Mouse (Mus musculus): ENCODE data around the gene Sh2d3c. TPM values are rescaled to one million over a fixed set of nuclear protein-coding genes. Genes with fewer than 3 reads are reported as not detected.

Sh2d3c gene
- polyA plus RNA-seq, 1 experiment from 2014 or later: 26.7 TPM

DNA sequence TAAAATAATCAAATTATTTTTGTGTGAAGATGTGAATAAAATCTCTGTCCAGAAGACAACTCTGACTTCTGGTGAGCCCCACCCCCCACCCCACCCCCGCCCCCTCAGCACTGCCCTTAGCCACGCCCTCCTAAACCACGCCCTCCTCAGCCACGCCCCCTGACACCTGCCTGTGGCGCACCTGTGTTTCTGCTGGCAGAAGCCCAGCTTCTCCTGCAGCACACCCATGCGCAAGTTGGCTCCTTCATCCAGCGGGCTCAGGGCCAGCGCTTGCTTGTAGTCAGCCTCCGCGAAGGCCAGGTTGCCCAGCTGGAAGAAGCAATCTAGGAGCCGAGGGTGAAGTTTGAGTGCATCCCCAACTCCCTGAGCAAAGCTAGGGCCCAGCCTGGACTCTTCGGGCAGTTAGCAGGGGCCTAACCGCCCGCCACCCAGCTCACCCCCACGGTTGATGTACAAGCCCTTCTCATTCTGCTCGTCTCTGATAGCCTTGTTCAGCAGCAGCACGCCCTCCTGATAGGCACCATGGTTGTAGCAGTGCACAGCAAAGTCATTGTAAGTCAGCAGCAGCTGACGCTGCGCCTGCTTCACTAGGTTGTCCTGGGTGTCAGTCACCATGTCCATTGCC is 47.9 kb downstream of the Sh2d3c start:
- no peak for DNase-seq (ENCODE audit: low spot score)
- 0 out of 2 replicates have a peak overlapping the region, but pooled peaks have one; percentile 38 for H3K27ac ChIP-seq (replicated peaks)
- H3K9me3 ChIP-seq (replicated peaks): no peaks in the 10 kb centered on the region
- 50% methylated on average over 19 of the region's 19 CpGs for WGBS
- no peaks in the 10 kb centered on the region for H3K36me3 ChIP-seq
- peaks cover 48% of the 10 kb centered on the region for H3K4me1 ChIP-seq
- no peak overlapping the region for H3K4me3 ChIP-seq
- peaks cover 23% of the 10 kb centered on the region; the same call in 1 of the 2 replicates for H3K27me3 ChIP-seq (ENCODE audit: low read depth, poor library complexity, severe bottlenecking)

DNA sequence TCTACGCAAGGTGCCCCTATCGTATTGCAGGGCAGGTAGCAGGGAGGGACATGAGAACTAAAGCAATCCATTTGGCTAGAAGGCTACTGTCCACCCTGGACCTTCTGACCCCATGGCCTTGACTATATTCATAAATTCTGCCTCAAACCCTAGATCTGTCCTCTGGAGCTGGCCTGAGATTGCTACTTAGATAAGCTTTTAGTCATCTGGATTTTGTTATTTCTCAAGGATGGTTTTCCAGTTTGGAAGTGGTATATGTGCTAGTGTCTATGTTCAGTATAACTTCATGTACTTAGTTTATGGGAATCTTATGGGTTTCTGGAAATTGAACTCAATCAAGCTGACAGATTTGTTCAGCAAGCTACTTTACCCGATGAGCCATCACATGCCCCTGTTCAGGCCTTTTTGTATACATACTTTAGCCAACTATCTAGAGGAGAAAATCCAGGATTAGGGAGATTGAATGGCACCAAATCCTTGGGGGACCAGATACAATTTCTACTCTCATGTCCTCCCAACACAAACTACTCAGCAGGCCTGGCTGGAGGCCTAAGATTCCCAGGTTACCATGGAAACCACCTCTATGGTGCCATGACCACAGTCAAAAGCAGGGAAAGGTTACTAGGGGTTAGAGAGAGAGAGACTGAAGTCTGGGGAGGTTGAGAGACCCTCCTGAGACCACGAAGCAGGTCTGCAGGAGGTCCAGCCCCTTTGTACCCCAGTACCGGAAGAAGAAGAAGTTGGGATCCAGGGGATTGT is 48.7 kb downstream of the Sh2d3c start:
- Histone ChIP-seq H3K4me3 (no peak overlapping the region), H3K27ac (replicated peaks) (peak overlapping the region; percentile 46; the same call in 1 of the 2 replicates), H3K9me3 (replicated peaks) (no peaks in the 10 kb centered on the region), H3K4me1 (peaks cover 48% of the 10 kb centered on the region), H3K36me3 (no peaks in the 10 kb centered on the region), H3K27me3 (ENCODE audit: low read depth, poor library complexity, severe bottlenecking) (peaks cover 26% of the 10 kb centered on the region; the same call in 1 of the 2 replicates)
- WGBS: 54% methylated on average over 5 of the region's 5 CpGs
- DNase-seq (ENCODE audit: low spot score): peak; percentile 33

DNA sequence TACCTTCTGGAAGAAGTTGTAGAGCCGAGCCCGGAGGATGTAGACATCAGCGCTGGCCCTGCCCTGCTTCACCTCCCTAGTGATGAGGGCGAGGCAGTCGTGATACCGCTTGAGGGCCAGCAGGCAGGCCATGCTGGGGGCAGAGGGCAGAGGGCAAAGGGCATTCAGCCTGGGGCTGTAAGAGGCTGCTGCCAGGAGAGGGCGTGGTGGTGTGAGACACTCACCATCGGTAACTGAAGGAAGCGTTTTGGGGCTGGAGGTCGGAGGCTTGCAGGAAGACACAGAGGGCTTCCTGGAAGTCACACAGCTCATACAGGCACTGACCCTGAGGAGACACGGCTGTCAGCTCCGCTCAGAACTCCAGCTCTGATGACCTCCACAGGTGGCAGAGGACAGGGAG is 51.0 kb downstream of the Sh2d3c start:
- peaks cover 63% of the 10 kb centered on the region for H3K4me1 ChIP-seq
- H3K27ac ChIP-seq (replicated peaks): no peak overlapping the region
- no peaks in the 10 kb centered on the region for H3K36me3 ChIP-seq
- H3K27me3 ChIP-seq (ENCODE audit: low read depth, poor library complexity, severe bottlenecking): peaks cover 31% of the 10 kb centered on the region
- DNase-seq (ENCODE audit: low spot score): peak; percentile 30
- H3K9me3 ChIP-seq (replicated peaks): no peaks in the 10 kb centered on the region
- WGBS: 31% methylated on average over 12 of the region's 12 CpGs
- no peak overlapping the region for H3K4me3 ChIP-seq

DNA sequence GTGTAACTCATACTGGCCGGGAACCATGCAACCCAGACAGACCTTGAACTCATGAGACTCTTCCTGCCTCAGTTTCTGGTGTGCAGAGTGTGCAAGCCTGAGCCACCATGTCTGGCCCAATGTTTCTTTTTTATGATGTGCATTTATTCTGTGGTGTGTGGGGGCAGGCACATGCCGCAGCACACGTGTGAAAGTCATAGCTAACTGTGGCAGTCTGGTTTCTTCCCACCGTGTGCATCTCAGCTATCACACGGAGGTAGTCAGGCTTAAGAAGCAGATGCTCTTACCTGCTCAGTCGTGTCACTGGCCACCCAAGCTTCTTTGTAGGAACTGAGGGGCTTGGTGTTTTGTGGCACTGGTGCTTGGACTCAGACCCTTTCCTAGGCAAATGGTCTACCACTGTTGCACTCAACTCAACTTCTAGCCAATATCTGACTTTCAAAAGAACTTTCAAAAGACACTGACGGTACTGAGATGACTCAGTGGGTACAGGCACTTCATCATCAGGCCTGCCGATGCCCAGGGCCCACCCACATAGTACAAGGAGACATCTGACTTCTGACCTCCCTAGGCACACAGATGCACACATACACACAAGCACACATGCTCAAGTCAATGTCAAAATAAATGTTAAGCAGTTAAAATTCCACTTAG is 51.9 kb downstream of the Sh2d3c start:
- H3K4me3 ChIP-seq: no peak overlapping the region
- no peaks in the 10 kb centered on the region for H3K9me3 ChIP-seq (replicated peaks)
- no peaks in the 10 kb centered on the region for H3K36me3 ChIP-seq
- WGBS: 91% methylated on average over 8 of the region's 8 CpGs
- H3K27me3 ChIP-seq (ENCODE audit: low read depth, poor library complexity, severe bottlenecking): peaks cover 32% of the 10 kb centered on the region
- DNase-seq (ENCODE audit: low spot score): no peak
- H3K4me1 ChIP-seq: peaks cover 54% of the 10 kb centered on the region
- no peak overlapping the region for H3K27ac ChIP-seq (replicated peaks)

DNA sequence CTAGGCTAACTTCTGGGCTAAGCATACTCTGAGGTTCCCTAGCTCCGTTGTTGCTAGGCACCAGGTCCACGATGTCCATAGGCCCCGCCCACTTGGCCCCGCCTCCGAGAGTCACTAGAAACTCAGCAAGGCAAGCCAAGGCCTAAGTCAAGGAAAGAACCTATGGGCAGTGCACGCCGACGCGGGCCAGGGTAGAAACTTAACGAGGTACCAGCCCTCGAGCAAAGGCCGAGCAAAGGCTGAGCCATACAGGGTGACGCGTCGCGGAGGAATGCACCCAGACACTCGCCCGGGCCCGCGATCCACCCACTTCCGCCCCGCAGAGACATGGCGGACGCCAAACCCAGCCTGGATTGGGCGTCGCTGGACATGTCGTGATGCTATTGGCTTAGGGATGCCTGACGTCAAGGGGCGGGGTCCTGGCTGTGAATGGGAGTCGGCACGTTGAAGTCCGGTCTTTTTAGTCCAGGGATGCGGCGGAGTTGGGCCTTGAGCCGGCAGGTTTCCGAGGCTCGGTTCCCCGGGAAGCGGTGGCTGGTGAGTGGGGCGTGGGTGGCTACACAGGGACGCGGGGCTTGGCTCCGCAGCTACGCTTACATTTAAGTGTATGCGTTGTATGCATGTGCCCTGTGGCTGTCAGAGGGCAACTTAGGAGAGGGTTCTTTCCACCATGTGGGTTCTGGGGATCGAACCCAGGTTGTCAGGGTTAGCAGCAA is 54.7 kb downstream of the Sh2d3c start, which contains the start of the genes Ttc16 and Ptrh1:
Gene Ttc16, minus strand, starts transcription at position 275 of the 716 bp plus-strand sequence.
Gene Ptrh1, plus strand, starts transcription at position 428 of the 716 bp plus-strand sequence.
- peaks cover 29% of the 10 kb centered on the region for H3K4me1 ChIP-seq
- H3K4me3 ChIP-seq: peak within 1 kb of the TSS; percentile 60
- DNase-seq (ENCODE audit: low spot score): peak; percentile 98
- H3K36me3 ChIP-seq: no peaks in the 10 kb centered on the region
- no peaks in the 10 kb centered on the region for H3K9me3 ChIP-seq (replicated peaks)
- H3K27ac ChIP-seq (replicated peaks): peak within 1 kb of the TSS; percentile 73
- peaks cover 32% of the 10 kb centered on the region for H3K27me3 ChIP-seq (ENCODE audit: low read depth, poor library complexity, severe bottlenecking)
- WGBS: under 1% methylated on average over 46 of the region's 46 CpGs

DNA sequence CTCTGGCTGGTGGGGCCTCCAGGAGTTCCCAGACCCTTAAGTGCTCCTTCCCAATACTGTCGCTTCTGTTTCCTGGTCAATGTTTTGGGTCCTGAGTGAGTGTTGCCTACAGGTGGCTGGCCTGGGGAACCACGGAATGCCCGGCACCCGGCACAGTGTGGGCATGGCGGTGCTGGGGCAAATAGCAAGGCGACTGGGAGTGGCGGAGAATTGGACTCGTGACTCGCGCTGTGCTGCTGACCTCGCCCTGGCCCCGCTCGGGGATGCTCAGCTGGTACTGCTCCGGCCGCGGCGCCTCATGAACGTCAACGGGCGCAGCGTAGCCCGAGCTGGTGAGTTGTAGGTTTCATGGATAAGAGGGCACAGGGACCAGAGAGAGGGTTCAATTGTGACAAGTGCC is 55.3 kb downstream of the Sh2d3c start:
- H3K9me3 ChIP-seq (replicated peaks): no peaks in the 10 kb centered on the region
- 23% methylated on average over 22 of the region's 22 CpGs for WGBS
- H3K4me1 ChIP-seq: peaks cover 32% of the 10 kb centered on the region
- no peaks in the 10 kb centered on the region for H3K36me3 ChIP-seq
- no peak for DNase-seq (ENCODE audit: low spot score)
- H3K27me3 ChIP-seq (ENCODE audit: low read depth, poor library complexity, severe bottlenecking): peaks cover 32% of the 10 kb centered on the region
- H3K4me3 ChIP-seq: peak overlapping the region; percentile 60
- no peak overlapping the region; the same call in 1 of the 2 replicates for H3K27ac ChIP-seq (replicated peaks)

DNA sequence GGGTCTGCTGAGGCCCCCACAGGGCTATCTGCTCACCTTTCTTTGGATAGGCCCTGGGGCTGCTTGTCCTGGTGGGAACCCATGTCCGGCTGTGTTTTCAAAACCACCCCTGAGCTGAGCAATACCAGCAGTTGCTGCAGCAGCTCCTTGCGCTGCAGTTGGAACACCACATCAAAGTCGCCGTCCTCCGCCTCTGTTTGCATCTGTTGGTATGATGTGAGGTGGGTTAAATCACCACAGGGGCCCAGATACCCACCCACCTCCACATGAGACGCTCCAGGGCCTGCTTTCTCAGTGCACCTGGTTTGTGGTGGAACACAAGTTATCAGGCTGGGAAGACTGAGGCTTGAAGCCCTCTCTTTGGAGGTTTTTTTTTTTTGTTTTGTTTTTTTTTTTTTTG is 57.2 kb downstream of the Sh2d3c start:
- WGBS: 96% methylated on average over 6 of the region's 6 CpGs
- peaks cover 22% of the 10 kb centered on the region for H3K4me1 ChIP-seq
- H3K27me3 ChIP-seq (ENCODE audit: low read depth, poor library complexity, severe bottlenecking): peaks cover 23% of the 10 kb centered on the region
- H3K27ac ChIP-seq (replicated peaks): no peak overlapping the region
- DNase-seq (ENCODE audit: low spot score): no peak
- no peaks in the 10 kb centered on the region for H3K36me3 ChIP-seq
- no peaks in the 10 kb centered on the region for H3K9me3 ChIP-seq (replicated peaks)
- no peak overlapping the region for H3K4me3 ChIP-seq

DNA sequence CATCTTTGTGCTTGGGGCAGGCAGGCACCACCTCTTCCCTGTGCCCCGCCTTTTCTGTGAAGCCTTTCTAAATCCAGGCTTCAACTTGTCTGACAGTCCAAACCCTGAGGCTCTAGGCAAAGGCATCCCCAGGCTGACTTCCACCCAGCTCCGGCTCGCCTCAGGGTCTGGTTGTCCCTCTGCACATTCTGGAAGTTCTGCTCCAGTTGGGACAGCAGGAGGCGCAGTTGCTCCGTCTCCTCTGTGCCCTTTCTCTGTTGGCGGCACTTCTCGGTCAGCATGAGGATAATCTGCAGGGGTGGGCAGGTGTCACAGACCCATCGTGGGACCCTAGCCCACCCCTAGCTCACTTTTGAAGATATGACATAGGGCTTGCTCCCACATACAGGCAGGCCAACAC is 58.3 kb downstream of the Sh2d3c start:
- Histone ChIP-seq H3K4me3 (no peak overlapping the region), H3K27ac (replicated peaks) (no peak overlapping the region), H3K27me3 (ENCODE audit: low read depth, poor library complexity, severe bottlenecking) (peaks cover 16% of the 10 kb centered on the region), H3K36me3 (no peaks in the 10 kb centered on the region), H3K9me3 (replicated peaks) (no peaks in the 10 kb centered on the region), H3K4me1 (peaks cover 22% of the 10 kb centered on the region)
- 17% methylated on average over 8 of the region's 8 CpGs for WGBS
- peak; percentile 60 for DNase-seq (ENCODE audit: low spot score)

DNA sequence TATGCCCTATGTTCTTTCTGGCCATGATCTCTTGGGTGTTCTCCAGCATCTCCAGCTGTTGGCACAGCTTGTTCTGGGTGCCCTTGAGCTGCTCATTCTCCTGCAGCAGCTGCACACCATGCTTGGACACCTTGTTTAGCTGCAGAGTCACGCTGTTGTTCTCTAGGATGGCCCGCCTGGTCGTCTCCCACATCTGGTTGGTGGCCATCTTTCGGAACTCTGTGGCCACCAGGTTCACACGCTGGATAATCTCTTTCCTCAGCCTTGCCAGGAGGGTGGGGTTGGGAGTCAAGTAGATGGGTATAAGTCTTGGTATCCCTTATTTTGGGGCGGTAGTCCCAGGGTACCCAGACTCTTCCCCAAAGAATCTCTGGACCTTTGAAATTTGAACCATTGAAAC is 58.9 kb downstream of the Sh2d3c start:
- Histone ChIP-seq H3K4me1 (peaks cover 20% of the 10 kb centered on the region), H3K27me3 (ENCODE audit: low read depth, poor library complexity, severe bottlenecking) (peaks cover 16% of the 10 kb centered on the region), H3K36me3 (no peaks in the 10 kb centered on the region), H3K27ac (replicated peaks) (no peak overlapping the region), H3K4me3 (no peak overlapping the region), H3K9me3 (replicated peaks) (no peaks in the 10 kb centered on the region)
- WGBS: 86% methylated on average over 6 of the region's 6 CpGs
- DNase-seq (ENCODE audit: low spot score): no peak

DNA sequence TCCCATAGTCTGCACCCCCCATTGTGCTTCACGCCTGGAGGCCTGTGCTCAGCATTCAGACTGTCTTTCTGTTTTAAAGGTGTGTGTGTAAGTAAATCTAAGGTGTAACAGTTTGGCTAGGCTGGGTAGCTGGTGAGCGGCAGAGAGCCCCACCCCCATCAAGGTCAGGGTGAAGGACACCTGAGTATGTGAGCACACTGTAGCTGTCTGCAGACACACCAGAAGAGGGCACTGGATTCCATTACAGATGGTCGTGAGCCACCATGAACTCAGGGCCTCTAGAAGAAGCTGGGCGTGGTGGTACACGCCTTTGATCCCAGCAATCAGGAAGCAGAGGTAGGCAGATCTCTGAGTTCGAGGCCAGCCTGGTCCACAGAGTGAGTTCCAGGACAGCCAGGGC is 60.9 kb downstream of the Sh2d3c start:
- no peak for DNase-seq (ENCODE audit: low spot score)
- WGBS: 80% methylated on average over 6 of the region's 6 CpGs
- H3K4me1 ChIP-seq: peaks cover 4% of the 10 kb centered on the region; the same call in 1 of the 2 replicates
- no peak overlapping the region for H3K27ac ChIP-seq (replicated peaks)
- no peak overlapping the region for H3K4me3 ChIP-seq
- H3K27me3 ChIP-seq (ENCODE audit: low read depth, poor library complexity, severe bottlenecking): peaks cover 9% of the 10 kb centered on the region
- H3K36me3 ChIP-seq: no peaks in the 10 kb centered on the region
- H3K9me3 ChIP-seq (replicated peaks): no peaks in the 10 kb centered on the region

DNA sequence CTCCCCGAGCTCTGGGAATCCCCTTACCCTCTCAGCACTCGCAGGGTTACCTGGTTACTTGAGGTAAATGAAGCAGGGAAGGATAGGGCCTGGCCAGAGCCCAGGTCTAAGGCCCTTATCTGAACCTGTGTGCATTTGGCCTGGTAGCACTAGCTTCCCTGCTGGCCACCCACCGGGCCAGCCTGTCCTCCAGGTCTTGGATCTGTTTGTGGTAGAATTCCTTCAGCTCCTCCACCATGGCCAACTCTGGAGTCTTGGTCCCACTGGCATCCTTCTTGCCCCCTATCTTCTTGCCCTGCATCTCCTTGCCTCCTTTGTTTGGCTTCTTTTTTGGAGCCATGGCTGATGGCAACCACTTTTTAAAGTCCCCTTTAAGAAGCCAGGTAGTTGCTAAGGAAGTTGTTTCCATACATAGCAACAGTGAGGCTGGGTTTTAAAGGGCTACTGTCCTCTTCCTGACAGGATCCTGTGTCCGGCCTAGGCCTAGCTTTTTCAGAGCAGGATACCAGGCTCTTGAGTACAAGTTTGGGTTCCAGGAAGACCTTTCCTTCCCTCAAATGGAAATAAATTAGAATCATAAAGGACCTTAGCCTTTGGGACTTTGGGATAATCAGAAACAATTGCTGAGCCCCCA is 63.3 kb downstream of the Sh2d3c start, which contains the start of gene Cfap157:
Gene Cfap157, minus strand, starts transcription at position 381 of the 634 bp plus-strand sequence.
- Histone ChIP-seq H3K9me3 (replicated peaks) (no peaks in the 10 kb centered on the region), H3K27me3 (ENCODE audit: low read depth, poor library complexity, severe bottlenecking) (no peaks in the 10 kb centered on the region), H3K27ac (replicated peaks) (no peak within 1 kb of the TSS), H3K4me3 (no peak within 1 kb of the TSS), H3K4me1 (peaks cover 4% of the 10 kb centered on the region; the same call in 1 of the 2 replicates), H3K36me3 (no peaks in the 10 kb centered on the region; the same call in 1 of the 2 replicates)
- no peak for DNase-seq (ENCODE audit: low spot score)
- 77% methylated on average over 4 of the region's 4 CpGs for WGBS

DNA sequence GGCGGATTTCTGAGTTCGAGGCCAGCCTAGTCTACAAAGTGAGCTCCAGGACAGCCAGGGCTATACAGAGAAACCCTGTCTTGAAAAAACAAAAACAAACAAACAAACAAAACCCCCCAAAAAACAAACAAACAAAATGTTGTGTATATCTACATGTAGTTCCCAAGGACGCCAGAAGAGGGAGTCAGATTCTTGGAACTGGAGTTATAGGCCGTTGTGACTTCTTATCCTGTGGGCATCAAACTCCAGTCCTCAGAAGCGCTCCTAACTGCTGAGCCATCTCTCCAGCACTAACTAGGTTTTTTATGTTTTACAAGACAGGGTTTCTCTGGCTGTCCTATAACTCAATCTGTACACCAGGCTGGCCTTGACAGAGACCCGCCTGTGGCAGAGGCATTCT is 66.3 kb downstream of the Sh2d3c start:
- Histone ChIP-seq H3K27me3 (ENCODE audit: low read depth, poor library complexity, severe bottlenecking) (no peaks in the 10 kb centered on the region), H3K4me1 (no peaks in the 10 kb centered on the region), H3K27ac (replicated peaks) (no peak overlapping the region), H3K9me3 (replicated peaks) (no peaks in the 10 kb centered on the region), H3K36me3 (peaks cover 12% of the 10 kb centered on the region), H3K4me3 (no peak overlapping the region)
- WGBS: 68% methylated on average over 6 of the region's 6 CpGs
- DNase-seq (ENCODE audit: low spot score): no peak
